Mouse (Mus musculus) kidney, embryonic 16.5 days (tissue): ENCODE measurements around the gene Grm2. TPM values are rescaled to one million over a fixed set of nuclear protein-coding genes. Genes with fewer than 3 reads are reported as not detected.

Experiments
- polyA plus RNA-seq: library from polyadenylated mRNA; unstranded; fragments of >200 nt; fragmentation: Nextera tagmentation; extraction: Ambion mirVana; gene quantifications from 2 replicates; pipeline ENCODE4 v1.2.1, GENCODE M21; 2015

The Grm2 gene
- polyA plus RNA-seq, 1 experiment from 2014 or later = not detected

Other genes with a start within 250 kb of the Grm2 start
- 947 and 1,016 TPM in 2 replicates for gene Rpl29, start 226.6 kb downstream of the Grm2 start, polyA plus RNA-seq
- gene Acy1, start 217.8 kb downstream of the Grm2 start, polyA plus RNA-seq = 59.1 and 62.4 TPM in 2 replicates
- 45.5 and 48.3 TPM in 2 replicates for gene Abhd14b, start 208.6 kb downstream of the Grm2 start, polyA plus RNA-seq
- gene Abhd14a, start 208.4 kb downstream of the Grm2 start, polyA plus RNA-seq = 68.8 and 70.3 TPM in 2 replicates
- gene Pcbp4, start 202.8 kb downstream of the Grm2 start, polyA plus RNA-seq = 119 and 136 TPM in 2 replicates
- 0.31 and 0.41 TPM in 2 replicates for gene Gpr62, start 190.1 kb downstream of the Grm2 start, polyA plus RNA-seq
- gene Rrp9, start 180.1 kb downstream of the Grm2 start, polyA plus RNA-seq = 56.2 and 59.5 TPM in 2 replicates
- 3.3 and 3.5 TPM in 2 replicates for gene Parp3, start 179.1 kb downstream of the Grm2 start, polyA plus RNA-seq
- gene Iqcf1, start 156.1 kb downstream of the Grm2 start, polyA plus RNA-seq = not detected in 2 replicates
- not detected in 2 replicates for gene Iqcf5, start 141.5 kb downstream of the Grm2 start, polyA plus RNA-seq
- not detected in 2 replicates for gene Iqcf3, start 94.5 kb downstream of the Grm2 start, polyA plus RNA-seq
- not detected in 2 replicates for gene Iqcf4, start 85.1 kb downstream of the Grm2 start, polyA plus RNA-seq
- gene Iqcf6, start 29.5 kb downstream of the Grm2 start, polyA plus RNA-seq = not detected in 2 replicates
- gene Tex264, start 29.8 kb upstream of the Grm2 start, polyA plus RNA-seq = 84.1 and 88.0 TPM in 2 replicates
- 6.7 and 7.2 TPM in 2 replicates for gene Rad54l2, start 133.1 kb upstream of the Grm2 start, polyA plus RNA-seq
- 25.5 and 31.4 TPM in 2 replicates for gene Dcaf1, start 165.8 kb upstream of the Grm2 start, polyA plus RNA-seq
- 6.4 and 7.8 TPM in 2 replicates for gene Rbm15b, start 231.3 kb upstream of the Grm2 start, polyA plus RNA-seq
- gene Manf, start 235.9 kb upstream of the Grm2 start, polyA plus RNA-seq = 290 and 327 TPM in 2 replicates